Mouse (Mus musculus) adrenal gland, postnatal 14 days (tissue): ENCODE data around the gene Kcnb1. TPM values are rescaled to one million over a fixed set of nuclear protein-coding genes. Genes with fewer than 3 reads are reported as not detected.

Source experiments
- DNase-seq: peaks from one replicate; pipeline ENCODE4 v3.0.0; 2021; ENCODE audit warnings: mixed read lengths
- total RNA-seq: library from RNA; stranded (reverse); gene quantifications from 2 replicates; pipeline ENCODE4 v1.2.3, GENCODE M21; 2021

Kcnb1 gene
- total RNA-seq, 1 experiment from 2014 or later: 22.1 TPM

DNA sequence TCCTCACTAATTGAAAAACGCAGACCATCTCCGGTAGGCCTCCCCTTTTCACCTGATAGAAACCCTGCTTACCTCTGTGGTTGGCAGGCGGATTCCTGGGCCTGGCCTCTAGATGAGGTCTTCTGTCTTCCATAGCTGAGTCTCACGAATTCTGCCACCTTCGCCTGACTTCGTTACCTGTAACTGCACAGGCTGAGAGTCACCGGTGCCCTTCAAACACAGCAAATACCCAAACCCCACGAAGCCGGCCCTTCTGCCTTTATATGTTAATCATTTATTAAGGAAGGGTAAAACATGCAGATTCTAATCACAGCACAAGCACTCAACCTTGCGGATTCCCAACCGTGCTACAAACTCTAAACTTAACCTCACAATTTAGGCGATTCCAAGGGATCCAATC lies 130.0 kb downstream of the Kcnb1 start:
- DNase-seq: no peak

DNA sequence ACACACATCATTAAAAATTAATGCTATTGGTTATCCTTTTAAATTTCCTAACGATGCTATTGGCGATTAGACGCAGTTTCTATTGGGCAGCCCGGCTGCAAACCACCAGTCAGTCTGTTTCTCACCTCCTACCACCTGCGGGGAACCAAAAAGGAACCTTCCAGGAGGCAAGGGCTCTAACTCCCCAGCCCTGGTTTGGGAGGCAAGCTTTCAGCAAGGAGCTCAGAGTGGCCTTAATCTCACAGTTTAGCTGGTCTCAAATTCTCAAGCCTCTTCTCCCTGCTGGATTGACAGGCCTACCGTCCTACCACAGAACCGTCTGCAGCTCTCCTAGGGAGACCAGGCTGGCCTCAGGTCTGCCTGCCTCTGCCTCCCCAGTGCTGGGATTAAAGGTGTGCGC lies 130.4 kb downstream of the Kcnb1 start:
- DNase-seq: no peak

DNA sequence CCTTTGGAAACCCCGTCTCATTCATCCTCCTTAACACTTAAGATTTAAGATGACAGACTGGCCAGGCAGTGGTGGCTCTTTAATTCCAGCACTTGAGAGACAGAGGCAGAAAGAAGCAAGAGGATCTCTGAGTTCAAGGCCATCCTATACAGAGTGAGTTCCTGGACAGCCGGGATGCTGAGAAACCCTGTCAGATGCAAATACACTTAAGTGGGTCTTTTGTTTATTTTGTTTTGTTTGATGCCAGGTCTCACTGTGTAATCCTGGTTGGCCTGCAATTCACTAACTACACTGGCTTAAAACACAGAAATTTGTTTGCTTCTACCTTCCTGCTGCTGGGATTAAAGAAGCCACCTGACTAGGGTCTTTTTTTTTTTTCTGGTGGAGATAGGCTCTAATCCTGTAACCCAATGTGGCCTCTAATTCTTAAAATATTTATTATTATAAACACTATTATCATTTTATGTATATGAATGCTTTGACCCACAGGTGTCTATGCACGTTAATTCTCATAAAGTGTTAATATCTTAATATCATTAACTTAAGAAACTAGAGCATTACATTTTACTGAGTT lies 131.1 kb downstream of the Kcnb1 start:
- DNase-seq: no peak

DNA sequence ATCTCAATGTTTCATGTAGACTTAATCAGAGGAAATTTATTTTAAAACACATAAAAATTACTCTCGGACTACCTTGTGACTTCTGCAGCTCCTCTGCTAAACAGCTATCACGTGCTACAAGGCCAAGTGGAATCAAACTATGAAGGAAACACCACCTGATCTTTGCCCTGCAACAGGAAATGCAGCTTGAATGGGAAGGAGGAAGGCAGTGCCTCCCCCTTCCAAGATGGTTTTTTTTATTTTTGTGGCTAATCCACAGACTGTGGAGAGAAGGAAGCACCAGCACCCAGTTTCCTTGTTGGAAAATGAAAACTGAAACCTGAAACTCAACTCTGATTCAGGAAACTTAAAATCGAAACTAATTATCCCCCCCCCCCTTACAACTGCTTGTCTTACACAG lies 131.8 kb downstream of the Kcnb1 start:
- no peak for DNase-seq

DNA sequence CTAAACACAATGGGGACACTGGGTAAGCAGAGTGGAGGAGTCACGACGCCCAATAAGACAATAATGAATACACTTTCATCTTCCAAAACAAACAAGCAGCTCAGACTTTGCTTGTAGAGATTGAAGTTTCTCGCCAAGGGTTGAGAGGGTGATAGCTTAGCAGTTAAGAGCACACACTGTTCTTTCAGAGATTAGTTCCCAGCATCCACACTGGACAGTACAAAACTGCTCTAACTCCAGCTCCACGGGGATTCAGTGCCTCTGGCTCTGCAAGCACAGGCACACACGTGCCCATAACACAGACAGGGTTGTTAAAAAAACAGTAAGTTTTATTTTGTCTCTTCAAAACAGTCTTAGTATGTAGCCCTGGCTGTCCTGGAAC lies 133.0 kb downstream of the Kcnb1 start:
- DNase-seq: no peak

DNA sequence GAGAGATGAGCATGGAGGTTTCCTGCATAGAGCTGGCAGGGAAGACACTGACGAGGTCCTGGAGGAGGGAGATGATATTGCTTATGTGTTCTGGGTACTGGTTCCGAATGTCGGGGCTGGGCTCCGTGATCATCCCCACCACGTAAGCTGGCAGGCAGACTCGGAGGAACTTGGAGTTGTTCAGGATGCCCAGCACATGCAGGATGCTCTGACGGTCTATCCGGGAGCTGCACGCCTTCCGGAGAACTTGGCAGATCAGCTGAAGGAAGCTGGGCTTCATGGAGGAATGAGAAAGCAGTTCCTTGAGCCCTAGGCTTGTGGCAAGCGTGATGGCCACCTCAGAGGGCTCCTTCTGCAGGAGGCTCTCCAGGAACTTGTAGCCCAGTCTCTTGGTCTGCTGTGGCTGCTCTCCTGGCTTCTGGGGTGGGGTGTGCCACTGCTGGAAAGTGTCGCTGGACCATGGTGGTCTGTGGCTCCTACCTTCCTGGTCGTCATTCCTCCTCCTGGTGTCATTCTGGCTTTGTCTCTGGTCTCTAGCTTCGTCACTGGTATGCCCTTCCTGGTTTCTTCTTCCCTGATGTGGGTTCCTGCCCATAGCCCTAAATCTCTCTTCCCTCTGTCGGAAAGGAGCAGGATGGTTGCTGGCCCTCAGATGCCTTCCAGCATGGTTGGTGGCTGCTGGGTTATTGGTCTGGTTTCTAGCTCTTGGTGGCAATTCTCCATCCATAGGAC lies 133.6 kb downstream of the Kcnb1 start:
- DNase-seq: no peak

DNA sequence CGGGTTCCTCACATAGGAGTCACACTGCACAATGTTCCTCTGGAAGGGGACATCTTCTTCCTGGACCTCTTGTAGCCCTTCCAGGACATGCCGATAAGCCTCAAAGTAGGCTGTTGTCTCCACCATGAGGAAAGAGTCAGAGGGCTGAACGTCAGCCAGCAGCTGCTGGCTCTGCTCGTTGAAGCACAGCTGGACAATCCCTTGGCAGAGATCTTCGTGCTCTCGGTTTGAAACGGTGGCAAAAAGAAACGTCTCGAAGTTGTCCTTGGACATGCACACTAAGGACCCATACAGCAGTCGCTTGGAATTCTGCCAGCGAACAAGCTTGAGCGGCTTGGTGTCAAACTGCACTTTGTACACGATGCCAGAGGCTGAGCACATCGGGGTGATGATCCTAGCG lies 134.6 kb downstream of the Kcnb1 start:
- DNase-seq: peak; percentile 59

DNA sequence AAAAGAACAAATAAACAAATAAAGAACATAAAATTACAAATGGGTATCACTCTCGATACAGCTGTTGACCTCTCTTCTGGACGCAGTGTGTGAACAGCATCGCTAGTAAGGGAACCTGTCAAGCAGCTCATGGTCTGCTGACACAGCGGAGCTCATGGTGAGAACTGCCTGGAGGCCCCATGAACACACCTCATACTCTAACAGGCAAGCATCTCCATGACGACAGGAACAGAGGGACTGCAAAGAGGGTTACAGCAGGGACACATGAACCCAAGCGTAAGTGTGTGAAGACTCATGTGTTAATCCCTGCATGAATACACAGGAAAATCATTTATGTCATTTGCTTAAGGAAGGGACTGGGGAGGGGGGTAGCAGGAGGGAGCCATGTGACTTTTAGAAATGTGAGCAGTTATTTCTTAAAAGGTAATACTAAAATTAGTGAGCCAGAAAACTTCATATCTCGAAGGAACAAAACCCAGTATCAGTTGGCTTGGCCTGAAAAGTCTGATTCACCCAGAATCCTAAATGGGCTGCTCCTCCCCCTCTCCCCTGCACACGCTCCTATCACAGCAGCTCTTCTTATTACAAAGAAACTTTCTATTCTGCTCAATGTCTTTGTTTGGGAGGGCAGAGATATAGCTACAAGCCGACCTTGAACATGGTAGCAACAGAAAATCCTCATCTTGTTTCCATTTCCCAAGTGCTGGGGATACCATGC lies 136.7 kb downstream of the Kcnb1 start:
- no peak for DNase-seq

DNA sequence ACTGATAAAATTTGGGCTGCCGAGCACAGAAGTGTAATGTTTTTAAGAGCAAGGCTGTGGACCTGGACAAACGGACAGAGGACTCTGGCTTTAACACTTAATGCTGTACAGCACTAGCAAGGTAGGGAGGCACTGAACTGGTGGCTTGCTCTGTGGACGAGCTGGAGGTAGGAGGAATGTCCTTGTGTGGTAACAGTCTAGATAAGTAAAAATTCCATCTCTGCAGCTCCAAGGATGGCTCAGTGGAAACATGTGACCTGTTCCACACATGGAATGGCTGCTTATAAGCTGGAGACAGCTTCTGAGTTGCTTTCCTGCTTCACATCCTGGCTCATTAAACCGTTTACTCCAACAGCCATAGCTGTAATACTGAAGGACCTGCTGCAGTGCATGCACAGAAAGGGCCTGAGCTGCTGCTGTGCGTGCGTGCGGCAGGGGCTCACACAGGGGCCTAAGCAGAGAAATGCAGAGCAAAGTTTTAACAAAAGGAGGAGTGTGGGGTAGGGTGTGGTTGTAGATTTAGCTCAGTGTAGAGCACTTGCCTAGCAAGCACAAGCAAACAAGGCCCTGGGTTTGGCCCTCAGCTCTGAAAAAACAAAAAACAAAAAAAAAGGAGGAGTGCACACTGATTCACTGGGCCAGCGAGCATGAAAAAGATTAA lies 141.1 kb downstream of the Kcnb1 start:
- no peak for DNase-seq

DNA sequence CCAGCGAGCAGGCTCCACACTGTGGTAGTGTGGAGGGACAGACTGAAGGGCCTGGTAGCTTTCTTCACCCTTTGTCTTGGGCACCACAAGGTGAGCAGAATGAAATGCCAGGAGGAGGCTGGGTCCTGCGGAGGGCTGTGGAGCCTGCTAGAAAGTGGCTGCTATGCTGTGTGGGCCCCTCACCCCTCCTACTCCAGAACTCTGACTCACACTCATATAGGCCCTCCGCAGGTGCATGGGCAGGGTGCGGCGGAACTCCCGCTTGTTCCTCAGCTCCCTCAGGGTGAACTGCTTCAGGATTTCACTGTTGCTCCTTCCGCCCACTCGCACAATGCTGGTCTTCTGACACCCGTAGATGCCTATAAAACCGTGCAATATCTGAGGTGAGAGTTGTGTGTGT lies 141.7 kb downstream of the Kcnb1 start:
- no peak for DNase-seq

Other genes with a start within 250 kb of the Kcnb1 start
- 69.9 and 70.8 TPM in 2 replicates for gene Stau1, start 193.9 kb downstream of the Kcnb1 start, total RNA-seq
- 34.6 and 43.0 TPM in 2 replicates for gene Ddx27, start 175.0 kb downstream of the Kcnb1 start, total RNA-seq
- gene Znfx1, start 127.1 kb downstream of the Kcnb1 start, total RNA-seq: 37.7 and 43.5 TPM in 2 replicates
- 17.1 and 20.4 TPM in 2 replicates for gene Ptgis, start 50.4 kb upstream of the Kcnb1 start, total RNA-seq
- gene B4galt5, start 159.0 kb upstream of the Kcnb1 start, total RNA-seq: 75.6 and 77.7 TPM in 2 replicates
- 32.1 and 38.2 TPM in 2 replicates for gene Slc9a8, start 231.6 kb upstream of the Kcnb1 start, total RNA-seq